Mouse (Mus musculus) embryonic stem cell, embryonic (primary cell): Measurements from ENCODE around the gene Snap47.

Experiments
- CTCF ChIA-PET, 4 experiments: fragments of 300-600 bp in 2 of 4; fragments of 350-600 bp in 2 of 4; sonication (Branson Sonifier 250); formaldehyde crosslinking; loops; one replicate each; lab custom pipeline; 2022; ENCODE audit warnings: inconsistent platforms in 2 of 4; lab: Charles Lee
- POLR2A ChIA-PET, 4 experiments: fragments of 300-600 bp in 2 of 4; fragments of 350-600 bp in 2 of 4; sonication (Branson Sonifier 250); formaldehyde crosslinking; loops; one replicate each; lab custom pipeline; 2022; ENCODE audit warnings: antibody characterized with exemption in 4 of 4, inconsistent platforms in 1 of 4; lab: Charles Lee

The Snap47 gene

GRCm38 (mm10) chr11:59397536-59398371 is 53.2 kb downstream of the Snap47 start:
- POLR2A ChIA-PET: interaction anchor here in 2 of 4 experiments (1.3 to 1.9 kb wide), 3 partner anchors 13 to 23 kb away, joined by 3 to 5 read pairs (median 4); no protein-coding TSS in a partner anchor
- CTCF ChIA-PET: interaction anchor here in 1 of 4 experiments (0.5 to 1.1 kb wide), 2 partner anchors 232 to 381 kb away, joined by 3 to 4 read pairs; no protein-coding TSS in a partner anchor

GRCm38 (mm10) chr11:59394451-59394850 is 56.5 kb downstream of the Snap47 start:
- CTCF ChIA-PET: no interaction called here

GRCm38 (mm10) chr11:59393591-59393990 is 57.4 kb downstream of the Snap47 start:
- ChIA-PET POLR2A (interaction anchor here in 2 of 4 experiments (1.5 to 1.8 kb wide), 3 partner anchors 10 to 21 kb away, joined by 4 to 6 read pairs (median 4); no protein-coding TSS in a partner anchor), CTCF (no interaction called here)

More at GRCm38 (mm10) chr11:59394451-59394850, 56.5 kb downstream of the Snap47 start:
- POLR2A ChIA-PET: interaction anchor here in 2 of 4 experiments (0.9 to 1.8 kb wide), 3 partner anchors 10 to 21 kb away, joined by 3 to 6 read pairs (median 4); no protein-coding TSS in a partner anchor

GRCm38 (mm10) chr11:59392300-59392699 is 58.7 kb downstream of the Snap47 start:
- POLR2A ChIA-PET: interaction anchor here in 1 of 4 experiments (1.0 kb wide), 1 partner anchor 57 kb away, joined by 3 read pairs; the partner anchor contains the start of gene Jmjd4

GRCm38 (mm10) chr11:59390470-59390869 is 60.5 kb downstream of the Snap47 start:
- ChIA-PET POLR2A (no interaction called here), CTCF (no interaction called here)

More at GRCm38 (mm10) chr11:59392300-59392699, 58.7 kb downstream of the Snap47 start:
- CTCF ChIA-PET: no interaction called here

- POLR2A ChIA-PET: interaction anchor here in 1 of 4 experiments (0.7 kb wide), 1 partner anchor 1198 kb away, joined by 8 read pairs; no protein-coding TSS in a partner anchor
Observed at GRCm38 (mm10) chr11:59389617-59390016, 61.4 kb downstream of the Snap47 start.

GRCm38 (mm10) chr11:59388806-59389205 is 62.2 kb downstream of the Snap47 start:
- CTCF ChIA-PET: no interaction called here
- POLR2A ChIA-PET: no interaction called here

More at GRCm38 (mm10) chr11:59389617-59390016, 61.4 kb downstream of the Snap47 start:
- CTCF ChIA-PET: no interaction called here

- CTCF ChIA-PET: no interaction called here
- POLR2A ChIA-PET: no interaction called here
Observed at GRCm38 (mm10) chr11:59387471-59387870, 63.5 kb downstream of the Snap47 start.

- ChIA-PET POLR2A (interaction anchor here in 3 of 4 experiments (0.6 to 2.1 kb wide), 9 partner anchors 10 to 517 kb away, joined by 3 to 13 read pairs (median 4); partner anchors contain the start of genes Prss38 (in 2 of the 3) and Jmjd4 (in 1 of the 3)), CTCF (interaction anchor here in 2 of 4 experiments (1.1 to 1.8 kb wide), 5 partner anchors 10 to 82 kb away, joined by 3 to 11 read pairs (median 8); partner anchors contain the start of gene Prss38 (in 2 of the 2))
Observed at GRCm38 (mm10) chr11:59385123-59385522, 65.9 kb downstream of the Snap47 start.

GRCm38 (mm10) chr11:59384441-59384959 is 66.5 kb downstream of the Snap47 start:
- POLR2A ChIA-PET: interaction anchor here in 3 of 4 experiments (0.6 to 2.1 kb wide), 19 partner anchors 9 to 518 kb away, joined by 3 to 13 read pairs (median 4); partner anchors contain the start of genes Prss38 (in 2 of the 3), Jmjd4 (in 1 of the 3) and Zfp867 (in 1 of the 3)

GRCm38 (mm10) chr11:59379547-59379946 is 71.4 kb downstream of the Snap47 start:
- POLR2A ChIA-PET: interaction anchor here in 1 of 4 experiments (1.6 kb wide), 1 partner anchor 14 kb away, joined by 4 read pairs; no protein-coding TSS in a partner anchor
- CTCF ChIA-PET: no interaction called here

More at GRCm38 (mm10) chr11:59384441-59384959, 66.5 kb downstream of the Snap47 start:
- CTCF ChIA-PET: interaction anchor here (0.5 to 1.8 kb wide), 9 partner anchors 9 to 145 kb away, joined by 3 to 11 read pairs (median 4); partner anchors contain the start of gene Prss38 (in 3 of the 4)

GRCm38 (mm10) chr11:59377999-59378398 is 73.0 kb downstream of the Snap47 start:
- POLR2A ChIA-PET: interaction anchor here in 2 of 4 experiments (0.7 to 1.6 kb wide), 3 partner anchors 9 to 40 kb away, joined by 4 to 8 read pairs (median 5); no protein-coding TSS in a partner anchor
- CTCF ChIA-PET: interaction anchor here in 1 of 4 experiments (0.9 to 1.4 kb wide), 2 partner anchors 11 to 204 kb away, joined by 3 to 6 read pairs; no protein-coding TSS in a partner anchor

GRCm38 (mm10) chr11:59375475-59375874 is 75.5 kb downstream of the Snap47 start, which contains the start of gene Prss38:
Gene Prss38 (minus strand): TSS chr11:59375657.
- POLR2A ChIA-PET: interaction anchor here (0.6 to 2.5 kb wide), 8 partner anchors 9 to 293 kb away, joined by 3 to 14 read pairs (median 3); no protein-coding TSS in a partner anchor
- CTCF ChIA-PET: interaction anchor here (0.5 to 2.3 kb wide), 11 partner anchors 8 to 589 kb away, joined by 3 to 11 read pairs (median 3); partner anchors contain the start of gene Rasd1 (in 1 of the 4)

- POLR2A ChIA-PET: no interaction called here
Observed at GRCm38 (mm10) chr11:59369848-59370247, 81.1 kb downstream of the Snap47 start.

GRCm38 (mm10) chr11:59367955-59368354 is 83.0 kb downstream of the Snap47 start:
- POLR2A ChIA-PET: interaction anchor here in 2 of 4 experiments (0.6 to 0.9 kb wide), 3 partner anchors 18 to 195 kb away, joined by 3 read pairs; no protein-coding TSS in a partner anchor
- CTCF ChIA-PET: interaction anchor here in 2 of 4 experiments (0.6 to 1.8 kb wide), 2 partner anchors 16 to 29 kb away, joined by 3 to 8 read pairs; no protein-coding TSS in a partner anchor

More at GRCm38 (mm10) chr11:59369848-59370247, 81.1 kb downstream of the Snap47 start:
- CTCF ChIA-PET: interaction anchor here in 3 of 4 experiments (0.6 to 1.0 kb wide), 3 partner anchors 113 to 997 kb away, joined by 3 to 8 read pairs (median 7); no protein-coding TSS in a partner anchor

GRCm38 (mm10) chr11:59366633-59367032 is 84.4 kb downstream of the Snap47 start:
- POLR2A ChIA-PET: interaction anchor here in 3 of 4 experiments (0.6 to 1.3 kb wide), 4 partner anchors 23 to 571 kb away, joined by 3 to 5 read pairs (median 4); partner anchors contain the start of gene Wnt9a (in 1 of the 3)

GRCm38 (mm10) chr11:59366031-59366430 is 85.0 kb downstream of the Snap47 start:
- ChIA-PET CTCF (interaction anchor here in 2 of 4 experiments (0.6 to 2.1 kb wide), 13 partner anchors 9 to 136 kb away, joined by 3 to 11 read pairs (median 6); partner anchors contain the start of genes Prss38 (in 1 of the 2) and Zfp867 (in 1 of the 2)), POLR2A (interaction anchor here in 3 of 4 experiments (0.6 to 1.3 kb wide), 5 partner anchors 23 to 572 kb away, joined by 3 to 6 read pairs (median 4); partner anchors contain the start of gene Wnt9a (in 1 of the 3))

More at GRCm38 (mm10) chr11:59366633-59367032, 84.4 kb downstream of the Snap47 start:
- CTCF ChIA-PET: interaction anchor here (0.5 to 2.1 kb wide), 31 partner anchors 9 to 1732 kb away, joined by 3 to 11 read pairs (median 3); partner anchors contain the start of genes Prss38 (in 2 of the 4) and Zfp867 (in 1 of the 4)
